Mouse (Mus musculus): ENCODE data around the gene Abhd6. TPM values are rescaled to one million over a fixed set of nuclear protein-coding genes. Genes with fewer than 3 reads are reported as not detected.

Gene Abhd6
- 26.7 TPM for polyA plus RNA-seq (2014; fragmentation: Illumina TruSeq; extraction: RNeasy Lipid Tissue Mini Kit (QIAGEN cat#74804); ENCODE audit: low read depth, low replicate concordance)

GRCm38 (mm10) chr14:8002432-8003092 is at the start of gene Abhd6:
Gene Abhd6, plus strand, starts transcription at chr14:8002902.

GRCm38 (mm10) chr14:7957049-7957448 is 45.7 kb upstream of the Abhd6 start, which contains the start of gene Gm45521:
Gene Gm45521, plus strand, starts transcription at chr14:7957288.

GRCm38 (mm10) chr14:7994271-7994767 is 8.4 kb upstream of the Abhd6 start, which contains the start of gene Dnase1l3:
Gene Dnase1l3, minus strand, starts transcription at chr14:7994573.

GRCm38 (mm10) chr14:8080165-8080679 is 77.5 kb downstream of the Abhd6 start, which contains the start of gene Rpp14:
Gene Rpp14, plus strand, starts transcription at chr14:8080367.

GRCm38 (mm10) chr14:8097978-8098686 is 95.4 kb downstream of the Abhd6 start, which contains the start of gene Pxk:
Gene Pxk, plus strand, starts transcription at chr14:8098211.

Other genes with a start within 250 kb of the Abhd6 start
- gene Gm26661, start 211.3 kb upstream of the Abhd6 start, polyA plus RNA-seq (2014; fragmentation: Illumina TruSeq; extraction: RNeasy Lipid Tissue Mini Kit (QIAGEN cat#74804); ENCODE audit: low read depth, low replicate concordance) = not detected
- 2.9 TPM for gene Flnb, start 184.9 kb upstream of the Abhd6 start, polyA plus RNA-seq (2014; fragmentation: Illumina TruSeq; extraction: RNeasy Lipid Tissue Mini Kit (QIAGEN cat#74804); ENCODE audit: low read depth, low replicate concordance)
- gene Gm45521, start 45.6 kb upstream of the Abhd6 start, polyA plus RNA-seq (2014; fragmentation: Illumina TruSeq; extraction: RNeasy Lipid Tissue Mini Kit (QIAGEN cat#74804); ENCODE audit: low read depth, low replicate concordance) = not detected
- gene Dnase1l3, start 8.3 kb upstream of the Abhd6 start, polyA plus RNA-seq (2014; fragmentation: Illumina TruSeq; extraction: RNeasy Lipid Tissue Mini Kit (QIAGEN cat#74804); ENCODE audit: low read depth, low replicate concordance) = 18.6 TPM
- 26.6 TPM for gene Rpp14, start 77.5 kb downstream of the Abhd6 start, polyA plus RNA-seq (2014; fragmentation: Illumina TruSeq; extraction: RNeasy Lipid Tissue Mini Kit (QIAGEN cat#74804); ENCODE audit: low read depth, low replicate concordance)
- gene Pxk, start 95.3 kb downstream of the Abhd6 start, polyA plus RNA-seq (2014; fragmentation: Illumina TruSeq; extraction: RNeasy Lipid Tissue Mini Kit (QIAGEN cat#74804); ENCODE audit: low read depth, low replicate concordance) = 16.3 TPM
- 175 TPM for gene Pdhb, start 170.1 kb downstream of the Abhd6 start, polyA plus RNA-seq (2014; fragmentation: Illumina TruSeq; extraction: RNeasy Lipid Tissue Mini Kit (QIAGEN cat#74804); ENCODE audit: low read depth, low replicate concordance)
- gene Kctd6, start 211.2 kb downstream of the Abhd6 start, polyA plus RNA-seq (2014; fragmentation: Illumina TruSeq; extraction: RNeasy Lipid Tissue Mini Kit (QIAGEN cat#74804); ENCODE audit: low read depth, low replicate concordance) = 12.9 TPM

Measured in liver, adult 10 weeks (tissue).